ENCODE assay signal across 9 mouse cellular contexts in genomic region chr14:60525284-60525962, GRCm38 (mm10).
DNase-seq lines count a peak whose midpoint lies in the region; ATAC-seq lines count a peak whose summit lies in the region.
"Had no signal": no experiment of that assay in that cellular context is flagged by ENCODE, and none has a peak within 500 bp of the region (broad histone marks: within the 10 kb centered on the region; RNA-seq: fewer than 3 reads in every experiment).

No protein-coding gene starts in this region.

- peak; percentile 78 for ATAC-seq in forebrain, embryonic 13.5 days
- peak; percentile 66 for ATAC-seq in hindbrain, embryonic 16.5 days

- no peaks in the 10 kb centered on the region for H3K9me3 ChIP-seq in forebrain, embryonic 13.5 days (replicated peaks)
- H3K9me3 ChIP-seq in hindbrain, embryonic 16.5 days (ENCODE audit: control insufficient read depth, low read length), result no peaks in the 10 kb centered on the region
- H3K9me3 ChIP-seq: limb, embryonic 15.5 days had no signal

- no peaks in the 10 kb centered on the region for H3K36me3 ChIP-seq in forebrain, embryonic 13.5 days (ENCODE audit: poor library complexity, severe bottlenecking)
- H3K36me3 ChIP-seq in hindbrain, embryonic 16.5 days (ENCODE audit: control insufficient read depth, insufficient read depth, low read length), result no peaks in the 10 kb centered on the region
- H3K36me3 ChIP-seq: limb, embryonic 15.5 days had no signal

- H3K27me3 ChIP-seq in forebrain, embryonic 13.5 days, result no peaks in the 10 kb centered on the region
- H3K27me3 ChIP-seq in hindbrain, embryonic 16.5 days (replicated peaks; ENCODE audit: control insufficient read depth, insufficient read depth, low read length), result no peaks in the 10 kb centered on the region
- H3K27me3 ChIP-seq: limb, embryonic 15.5 days had no signal

- no peak overlapping the region for H3K4me3 ChIP-seq in forebrain, embryonic 13.5 days
- H3K4me3 ChIP-seq in hindbrain, embryonic 16.5 days (ENCODE audit: low read length), result no peak overlapping the region
- H3K4me3 ChIP-seq: limb, embryonic 15.5 days had no signal

- DNase-seq in gastrocnemius, adult 18-20 months (ENCODE audit: low spot score), result peak; percentile 72
- DNase-seq in gastrocnemius, postnatal 25 days, result no peak
- peak; percentile 51 for DNase-seq in c-Kit-positive CD71-positive TER-119-negative erythroid progenitor cells, embryonic 14.5 days (ENCODE audit: low read depth)
- peak; percentile 58 for DNase-seq in left cerebral cortex, adult 11 months (ENCODE audit: low spot score)
- DNase-seq in mesoderm, embryonic 11.5 days (ENCODE audit: low read depth, low spot score), result peak; percentile 85
- peak; percentile 44 to 46 for DNase-seq in right cerebral cortex, postnatal 36 days (ENCODE audit: low spot score in 2 of 2)

- no peak overlapping the region; the same call in 1 of the 2 replicates for H3K9ac ChIP-seq in forebrain, embryonic 13.5 days
- H3K9ac ChIP-seq in hindbrain, embryonic 16.5 days (ENCODE audit: low read depth, low read length), result no peak overlapping the region
- H3K9ac ChIP-seq: limb, embryonic 15.5 days had no signal

- WGBS in forebrain, embryonic 13.5 days, result 71% methylated on average over 13 of the region's 13 CpGs
- WGBS in hindbrain, embryonic 16.5 days, result 71% methylated on average over 13 of the region's 13 CpGs

- H3K4me1 ChIP-seq in forebrain, embryonic 13.5 days, result peaks cover 19% of the 10 kb centered on the region
- H3K4me1 ChIP-seq in hindbrain, embryonic 16.5 days (ENCODE audit: control insufficient read depth, insufficient read depth, low read depth, low read length), result peaks cover 8% of the 10 kb centered on the region; the same call in 1 of the 2 replicates

- H3K27ac ChIP-seq in forebrain, embryonic 13.5 days, result no peak overlapping the region
- H3K27ac ChIP-seq in hindbrain, embryonic 16.5 days (ENCODE audit: low read depth, low read length), result no peak overlapping the region
- H3K27ac ChIP-seq: limb, embryonic 15.5 days had no signal

- no peak overlapping the region for H3K4me2 ChIP-seq in forebrain, embryonic 13.5 days
- no peak overlapping the region for H3K4me2 ChIP-seq in hindbrain, embryonic 16.5 days (ENCODE audit: low read length)
- H3K4me2 ChIP-seq: limb, embryonic 15.5 days had no signal
